Mouse (Mus musculus) MEL (cell line): ENCODE results near the gene Larp7. TPM values are rescaled to one million over a fixed set of nuclear protein-coding genes. Genes with fewer than 3 reads are reported as not detected.

Experiments
- polyA plus RNA-seq, 2 experiments: library from polyadenylated mRNA; stranded (reverse) in 1 of 2; unstranded in 1 of 2; fragments of >175 nt in 1 of 2; fragments of >200 nt in 1 of 2; gene quantifications; 2 replicates each; pipeline versions ENCODE4 v1.2.1 to v1.2.4; 2012; ENCODE audit warnings: low replicate concordance in 2 of 2, low read depth in 1 of 2; ENCODE audit not compliant: insufficient read length in 2 of 2, insufficient read depth in 1 of 2, missing spikeins in 1 of 2
- total RNA-seq: library from RNA; depleted of rRNA; stranded (reverse); fragments of 300-350 nt; gene quantifications from 2 replicates; pipeline ENCODE4 v1.2.3, GENCODE M21; 2012; rRNA removed

Larp7 gene
- total and polyA plus RNA-seq, 3 experiments: 50.5 to 252 (median 61.3) TPM

Other genes starting within 250 kb of the Larp7 start
- gene Ank2, start 54.0 kb downstream of the Larp7 start, total RNA-seq: 4.0 and 4.5 TPM in 2 replicates
- 1 to 10 TPM in 1 of 2 experiments, not detected in 1; 2.7 TPM for gene Ank2, start 54.0 kb downstream of the Larp7 start, polyA plus RNA-seq
- gene Zgrf1, start 140 bp upstream of the Larp7 start, total RNA-seq: 5.7 and 6.7 TPM in 2 replicates
- 1 to 10 TPM in 1 of 2 experiments, not detected in 1; 8.2 TPM for gene Zgrf1, start 140 bp upstream of the Larp7 start, polyA plus RNA-seq
- not detected in 2 replicates for gene Neurog2, start 79.8 kb upstream of the Larp7 start, total RNA-seq
- gene Neurog2, start 79.8 kb upstream of the Larp7 start, polyA plus RNA-seq: under 1 TPM in 1 of 2 experiments, not detected in 1; 0.04 TPM
- 1.8 and 2.4 TPM in 2 replicates for gene Alpk1, start 227.2 kb upstream of the Larp7 start, total RNA-seq
- 1 to 10 TPM in 1 of 2 experiments, not detected in 1; 1.8 TPM for gene Alpk1, start 227.2 kb upstream of the Larp7 start, polyA plus RNA-seq
- 1.4 and 1.7 TPM in 2 replicates for gene Tifa, start 236.5 kb upstream of the Larp7 start, total RNA-seq
- 1 to 10 TPM in 1 of 2 experiments, not detected in 1; 3.0 TPM for gene Tifa, start 236.5 kb upstream of the Larp7 start, polyA plus RNA-seq